Mouse (Mus musculus) midbrain, embryonic 11.5 days (tissue): ENCODE results near the gene Necap2. TPM values are rescaled to one million over a fixed set of nuclear protein-coding genes. Genes with fewer than 3 reads are reported as not detected.
A peak's percentile ranks its signal among the peaks of the same experiment; 100 is the strongest.

Source experiments
- ATAC-seq: fragments of 200-750 bp; cut with Nextera tagmentation; 2 replicates; pipeline ENCODE4 v1.8.0; 2017; ENCODE audit warnings: moderate TSS enrichment, moderate library complexity; ENCODE audit not compliant: low FRiP score
- DNase-seq: peaks from one replicate; pipeline ENCODE4 v3.0.0; 2015; ENCODE audit warnings: low spot score; ENCODE audit errors: missing footprints
- H3K27ac ChIP-seq: fragments of 300-500 bp; sonication (generic); 2 replicates; pipeline ENCODE4 v1.5.1; 2014; ENCODE audit warnings: low read depth, low read length
- H3K27me3 ChIP-seq: fragments of 300-500 bp; sonication (generic); 2 replicates; pipeline ENCODE4 v1.6.1; 2014; ENCODE audit warnings: mild to moderate bottlenecking, low read length, moderate library complexity, mixed read lengths; ENCODE audit not compliant: control insufficient read depth, insufficient read depth
- H3K36me3 ChIP-seq: fragments of 300-500 bp; sonication (generic); 2 replicates; pipeline ENCODE4 v1.6.1; 2014; ENCODE audit warnings: mild to moderate bottlenecking, low read length, moderate library complexity, mixed read lengths; ENCODE audit not compliant: control insufficient read depth, insufficient read depth
- H3K4me1 ChIP-seq: fragments of 300-500 bp; sonication (generic); 2 replicates; pipeline ENCODE4 v1.6.1; 2014; ENCODE audit warnings: low read length; ENCODE audit not compliant: control insufficient read depth, insufficient read depth
- H3K4me2 ChIP-seq: fragments of 300-500 bp; sonication (generic); 2 replicates; pipeline ENCODE4 v1.6.1; 2014; ENCODE audit warnings: mild to moderate bottlenecking, moderate library complexity
- H3K4me3 ChIP-seq: fragments of 300-500 bp; sonication (generic); 2 replicates; pipeline ENCODE4 v1.5.1; 2014; ENCODE audit warnings: low read depth, low read length
- H3K9ac ChIP-seq: fragments of 300-500 bp; sonication (generic); 2 replicates; pipeline ENCODE4 v1.6.1; 2014; ENCODE audit warnings: low read length
- H3K9me3 ChIP-seq: fragments of 300-500 bp; sonication (generic); 2 replicates; pipeline ENCODE4 v1.6.1; 2016; ENCODE audit warnings: low read length; ENCODE audit not compliant: control insufficient read depth
- whole genome bisulfite sequencing: fragments of 180-500 bp; shearing (Covaris S2); extraction: QIAGEN DNeasy Blood & Tissue Kit; methylation state at CpG from one replicate; pipeline ENCODE4 v1.1.7; 2014; 5-methylcytosine and 5-hydroxymethylcytosine counted together
- polyA plus RNA-seq: library from polyadenylated mRNA; unstranded; fragments of >200 nt; fragmentation: Nextera tagmentation; extraction: Ambion mirVana; gene quantifications from 2 replicates; pipeline ENCODE4 v1.2.1, GENCODE M21; 2014

Gene Necap2
- polyA plus RNA-seq, 1 experiment from 2014 or later = 43.5 TPM

DNA sequence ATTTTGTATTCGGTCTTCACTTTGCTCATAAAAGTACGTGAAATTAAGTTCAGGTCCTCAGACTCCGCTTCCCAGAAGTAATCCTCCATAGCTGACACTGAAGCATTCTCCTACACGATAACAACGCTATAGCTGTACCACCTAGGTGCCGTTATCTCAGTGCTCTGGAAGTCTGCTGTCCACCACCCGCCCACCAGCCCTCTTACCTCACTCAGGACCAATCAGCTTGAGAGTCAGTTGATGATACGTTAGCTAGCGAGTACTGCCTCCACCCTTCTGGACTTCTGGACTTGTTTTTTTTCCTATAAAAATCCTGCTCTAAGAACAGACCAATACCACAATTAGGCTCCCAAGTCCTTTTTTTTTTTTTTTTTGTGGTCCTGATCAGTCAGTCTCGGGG is 8.7 kb upstream of the Necap2 start:
- Histone ChIP-seq H3K9ac (no peak overlapping the region), H3K4me1 (no peaks in the 10 kb centered on the region), H3K4me3 (no peak overlapping the region), H3K36me3 (no peaks in the 10 kb centered on the region), H3K27ac (no peak overlapping the region), H3K4me2 (no peak overlapping the region), H3K9me3 (no peaks in the 10 kb centered on the region), H3K27me3 (no peaks in the 10 kb centered on the region)
- ATAC-seq = no peak
- no peak for DNase-seq
- 79% methylated on average over 10 of the region's 10 CpGs for WGBS

DNA sequence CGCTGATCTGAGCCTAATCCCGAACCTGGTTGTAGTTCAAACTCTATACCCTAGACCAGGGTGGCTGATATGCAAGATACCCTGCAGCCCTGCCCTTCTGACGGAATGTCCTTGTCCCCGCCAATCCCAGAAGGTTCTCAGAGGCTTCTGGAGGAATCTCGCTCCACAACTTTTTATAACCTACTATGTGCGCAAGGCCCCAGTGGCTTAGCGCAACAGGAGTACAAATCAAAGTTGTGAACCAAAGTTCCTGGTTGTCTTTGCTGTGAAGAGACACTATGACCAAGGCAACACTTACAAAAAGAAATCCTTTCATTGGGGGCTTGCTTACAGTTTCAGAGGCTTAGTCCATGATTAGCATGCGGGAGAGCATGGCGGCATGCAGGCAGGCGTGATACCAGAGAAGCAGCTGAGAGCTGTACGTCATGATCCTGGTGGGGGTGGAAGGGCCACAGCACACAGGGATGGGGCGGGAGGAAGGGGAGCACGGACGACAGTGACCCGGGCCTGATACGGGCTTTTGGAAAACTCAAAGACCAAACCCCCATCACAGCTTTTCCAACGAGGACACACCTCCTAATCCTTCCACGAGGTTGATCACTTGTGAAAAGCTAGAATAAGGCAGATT is 467 bp upstream of the Necap2 start:
- 72% methylated on average over 18 of the region's 18 CpGs for WGBS
- no peaks in the 10 kb centered on the region for H3K9me3 ChIP-seq
- peak; percentile 38; the same call in 1 of the 2 replicates for ATAC-seq
- H3K4me3 ChIP-seq = peak overlapping the region; percentile 89; the same call in 1 of the 2 replicates
- DNase-seq = no peak
- H3K4me1 ChIP-seq = peaks cover 11% of the 10 kb centered on the region
- no peak overlapping the region for H3K4me2 ChIP-seq
- H3K9ac ChIP-seq = no peak overlapping the region
- no peaks in the 10 kb centered on the region for H3K27me3 ChIP-seq
- H3K27ac ChIP-seq = no peak overlapping the region
- 0 out of 2 replicates have a peak, but pooled peaks cover 3% of the 10 kb centered on the region for H3K36me3 ChIP-seq

DNA sequence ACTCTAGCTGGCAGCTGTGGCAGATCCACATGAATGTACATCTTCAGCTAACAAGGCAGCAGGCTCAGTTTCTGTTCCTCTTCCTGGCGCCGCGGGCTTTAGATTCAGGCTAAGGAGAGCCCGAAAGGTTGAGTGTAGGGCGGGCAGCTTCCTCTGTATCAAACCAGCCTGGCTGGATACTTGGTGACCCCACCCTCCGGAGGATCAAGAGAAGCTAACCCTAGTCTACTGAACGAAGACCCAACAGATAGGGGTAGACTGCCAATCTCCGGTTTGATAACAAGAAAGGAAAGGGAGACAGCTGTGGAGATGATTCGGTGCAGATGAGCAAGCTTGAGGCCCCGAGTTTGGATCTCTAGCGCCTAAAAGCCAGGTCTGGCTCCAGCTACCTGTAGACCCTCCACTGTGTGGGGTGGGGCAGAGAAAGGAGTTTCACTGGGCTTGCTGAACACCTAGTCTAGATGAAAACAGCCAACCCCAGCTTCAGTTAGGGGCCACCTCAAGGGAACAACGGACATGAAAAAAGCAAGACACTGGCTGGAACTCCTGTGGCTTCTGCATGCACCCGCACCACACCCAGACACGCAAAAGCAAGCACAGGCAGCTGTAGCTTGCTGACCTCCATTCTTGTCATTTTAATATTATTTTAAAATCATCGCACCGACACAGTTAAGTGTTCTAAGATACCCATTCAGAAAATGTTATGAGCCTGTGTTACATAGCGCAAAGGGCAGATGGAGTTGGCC is 1.2 kb downstream of the Necap2 start:
- Histone ChIP-seq H3K4me3 (peak overlapping the region; percentile 89), H3K4me2 (peak overlapping the region; percentile 95), H3K27me3 (no peaks in the 10 kb centered on the region), H3K27ac (no peak overlapping the region), H3K9me3 (no peaks in the 10 kb centered on the region), H3K4me1 (peaks cover 11% of the 10 kb centered on the region), H3K9ac (peak overlapping the region; percentile 84), H3K36me3 (peaks cover 5% of the 10 kb centered on the region; the same call in 1 of the 2 replicates)
- 81% methylated on average over 17 of the region's 17 CpGs for WGBS
- ATAC-seq (no peak), DNase-seq (no peak)

DNA sequence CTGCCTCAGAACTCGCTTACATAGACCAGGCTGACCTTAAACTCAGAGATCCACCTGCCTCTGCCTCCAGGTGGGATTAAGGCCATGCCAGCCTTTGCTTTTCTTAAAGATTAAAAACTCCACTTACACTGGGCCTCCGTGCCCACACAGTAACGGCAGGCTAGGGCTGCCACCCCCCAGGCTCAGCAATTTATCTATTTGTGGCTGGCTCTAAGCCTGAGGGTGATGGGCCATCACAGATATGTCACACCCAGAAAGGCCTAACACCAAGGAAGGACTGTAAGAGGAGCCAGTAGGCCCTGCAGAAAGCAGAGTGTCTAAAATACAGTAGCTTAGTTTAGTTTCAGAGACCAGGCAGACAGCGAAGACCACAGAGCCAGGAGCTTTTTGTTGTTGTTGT is 4.0 kb downstream of the Necap2 start:
- no peak overlapping the region for H3K27ac ChIP-seq
- no peak overlapping the region for H3K4me3 ChIP-seq
- H3K4me1 ChIP-seq = peaks cover 11% of the 10 kb centered on the region
- DNase-seq = no peak
- H3K9me3 ChIP-seq = no peaks in the 10 kb centered on the region
- H3K27me3 ChIP-seq = no peaks in the 10 kb centered on the region
- H3K9ac ChIP-seq = no peak overlapping the region
- no peak for ATAC-seq
- WGBS = 97% methylated on average over 4 of the region's 4 CpGs
- H3K36me3 ChIP-seq = peaks cover 11% of the 10 kb centered on the region
- no peak overlapping the region for H3K4me2 ChIP-seq

DNA sequence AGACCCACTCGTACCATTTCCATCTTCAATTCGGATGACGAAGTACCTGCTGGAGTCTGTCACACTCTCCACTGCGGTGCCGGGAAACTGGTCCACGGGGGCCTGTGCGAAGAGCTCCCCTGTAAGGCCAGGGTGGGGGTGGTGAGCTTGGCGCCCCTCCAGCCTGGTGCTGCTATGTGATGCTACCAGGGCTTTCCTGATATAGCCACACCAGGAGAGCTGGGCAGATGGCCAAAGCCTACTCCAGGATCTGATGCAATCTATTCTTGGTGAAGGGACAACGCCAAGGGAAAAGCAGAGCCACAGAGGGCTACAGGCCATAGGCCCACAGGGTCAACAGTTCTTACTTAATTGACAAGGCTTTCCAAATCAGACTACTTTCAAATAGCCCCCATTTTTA is 4.5 kb downstream of the Necap2 start:
- Histone ChIP-seq H3K36me3 (peaks cover 14% of the 10 kb centered on the region), H3K4me2 (no peak overlapping the region), H3K9me3 (no peaks in the 10 kb centered on the region), H3K27ac (no peak overlapping the region), H3K27me3 (no peaks in the 10 kb centered on the region), H3K4me3 (no peak overlapping the region), H3K4me1 (peaks cover 11% of the 10 kb centered on the region), H3K9ac (no peak overlapping the region)
- no peak for ATAC-seq
- no peak for DNase-seq
- 95% methylated on average over 9 of the region's 9 CpGs for WGBS

DNA sequence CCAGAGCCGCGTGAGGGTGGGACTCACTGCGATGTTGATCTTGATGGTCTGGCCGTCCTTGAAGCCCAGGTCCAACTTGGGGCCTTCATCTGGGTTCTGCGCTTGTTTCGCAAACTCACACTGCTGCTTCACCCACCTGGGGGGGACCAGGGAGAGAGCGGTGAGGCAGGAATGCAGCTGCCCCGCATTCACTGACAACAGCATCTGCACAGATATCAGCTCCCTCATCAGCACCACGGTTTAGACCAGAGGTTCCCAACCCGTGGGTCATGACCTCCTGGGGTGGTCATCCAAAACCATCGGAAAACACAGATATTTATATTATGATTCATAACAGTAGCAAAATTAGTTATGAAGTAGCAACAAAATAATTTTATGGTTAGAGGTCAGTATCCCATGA is 5.7 kb downstream of the Necap2 start:
- ATAC-seq = no peak
- no peak overlapping the region for H3K27ac ChIP-seq
- 95% methylated on average over 11 of the region's 11 CpGs for WGBS
- no peaks in the 10 kb centered on the region for H3K9me3 ChIP-seq
- H3K27me3 ChIP-seq = no peaks in the 10 kb centered on the region
- peaks cover 21% of the 10 kb centered on the region for H3K36me3 ChIP-seq
- peaks cover 9% of the 10 kb centered on the region for H3K4me1 ChIP-seq
- H3K4me3 ChIP-seq = no peak overlapping the region
- H3K4me2 ChIP-seq = no peak overlapping the region
- no peak for DNase-seq
- no peak overlapping the region for H3K9ac ChIP-seq

DNA sequence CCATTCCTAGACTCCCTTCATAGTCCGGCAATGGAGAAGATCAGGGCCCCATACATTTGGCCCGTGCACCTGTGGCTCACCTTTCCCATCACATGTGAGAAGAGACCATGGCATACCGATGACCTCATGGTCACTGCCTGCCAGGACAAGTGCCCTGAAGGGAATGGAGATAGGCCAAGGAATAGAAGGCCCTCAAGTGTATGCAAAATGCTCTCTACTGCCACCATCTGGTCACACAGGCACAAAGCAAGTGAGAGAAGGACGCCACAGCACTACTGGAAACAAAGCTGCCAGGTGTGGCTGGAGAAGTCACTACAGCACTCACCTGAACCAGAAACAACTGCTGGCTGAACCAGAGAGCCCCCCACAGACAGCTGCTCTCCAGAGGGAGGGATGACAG is 8.4 kb downstream of the Necap2 start:
- peaks cover 29% of the 10 kb centered on the region for H3K36me3 ChIP-seq
- WGBS = 66% methylated on average over 4 of the region's 4 CpGs
- no peaks in the 10 kb centered on the region for H3K27me3 ChIP-seq
- no peak overlapping the region for H3K4me2 ChIP-seq
- H3K4me3 ChIP-seq = no peak overlapping the region
- no peak overlapping the region for H3K9ac ChIP-seq
- no peaks in the 10 kb centered on the region for H3K4me1 ChIP-seq
- ATAC-seq = peak; percentile 49; the same call in 1 of the 2 replicates
- no peak overlapping the region for H3K27ac ChIP-seq
- H3K9me3 ChIP-seq = no peaks in the 10 kb centered on the region
- peak; percentile 94 for DNase-seq

DNA sequence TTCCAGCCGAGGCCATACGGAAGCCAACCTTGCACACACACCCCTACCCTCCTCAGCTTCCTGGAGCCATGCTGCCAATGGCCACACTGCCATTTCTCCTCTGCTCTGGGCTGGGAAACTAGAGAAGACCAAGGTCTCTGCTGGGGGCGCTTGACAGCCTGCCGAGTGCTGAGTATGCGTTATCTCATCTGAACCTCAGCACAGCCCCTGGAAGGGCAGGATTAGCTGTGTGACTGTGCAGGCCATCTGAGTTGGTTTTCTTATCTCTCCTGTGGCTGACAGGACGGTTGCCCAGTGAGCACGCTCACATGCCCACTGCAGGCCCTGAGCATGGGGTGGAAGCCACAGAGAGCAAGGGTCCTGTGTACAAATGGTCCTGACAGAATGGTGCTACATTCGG is 9.5 kb downstream of the Necap2 start:
- Histone ChIP-seq H3K4me3 (no peak overlapping the region), H3K36me3 (peaks cover 29% of the 10 kb centered on the region), H3K27me3 (no peaks in the 10 kb centered on the region), H3K4me2 (no peak overlapping the region), H3K4me1 (no peaks in the 10 kb centered on the region), H3K9me3 (no peaks in the 10 kb centered on the region), H3K27ac (no peak overlapping the region), H3K9ac (no peak overlapping the region)
- no peak for DNase-seq
- WGBS = 90% methylated on average over 8 of the region's 8 CpGs
- no peak for ATAC-seq

DNA sequence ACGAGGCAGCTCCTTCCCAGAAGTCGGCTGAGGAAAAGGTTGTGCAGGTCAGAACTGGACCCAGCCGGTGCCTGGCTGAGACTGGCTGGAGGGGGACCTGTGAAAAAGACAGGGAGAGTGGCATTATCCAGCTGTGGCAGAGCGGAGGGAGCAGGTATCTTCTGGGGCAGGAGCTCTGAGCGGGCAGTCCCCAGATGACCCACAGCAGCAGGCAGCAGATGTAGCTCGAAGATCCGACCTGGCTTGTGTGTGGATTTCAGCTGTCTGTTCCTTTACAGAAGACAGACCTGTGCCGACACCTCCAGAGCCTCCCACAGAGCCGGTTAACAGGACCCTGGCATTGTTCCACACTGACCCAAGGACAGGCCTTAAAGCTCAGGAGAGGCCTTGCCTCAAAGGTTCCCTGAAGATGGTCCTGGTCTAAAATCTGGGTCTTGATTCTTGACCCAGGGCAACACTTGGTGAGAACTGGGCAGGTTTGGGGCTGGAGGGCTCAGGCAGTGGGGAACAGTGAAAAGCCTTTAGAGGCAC is 10.6 kb downstream of the Necap2 start:
- H3K4me2 ChIP-seq = no peak overlapping the region
- WGBS = 91% methylated on average over 9 of the region's 9 CpGs
- no peak overlapping the region for H3K27ac ChIP-seq
- H3K9ac ChIP-seq = no peak overlapping the region
- H3K9me3 ChIP-seq = no peaks in the 10 kb centered on the region
- H3K4me1 ChIP-seq = no peaks in the 10 kb centered on the region
- H3K36me3 ChIP-seq = peaks cover 27% of the 10 kb centered on the region
- no peaks in the 10 kb centered on the region for H3K27me3 ChIP-seq
- ATAC-seq (no peak), DNase-seq (no peak)
- H3K4me3 ChIP-seq = no peak overlapping the region
